Mouse (Mus musculus) midbrain, postnatal 0 days (tissue): ENCODE data around the gene Rbfox2. TPM values are rescaled to one million over a fixed set of nuclear protein-coding genes. Genes with fewer than 3 reads are reported as not detected.

ENCODE experiments used
- ATAC-seq: fragments of 200-750 bp; cut with Nextera tagmentation; 2 replicates; pipeline ENCODE4 v1.8.0; 2017; ENCODE audit warnings: moderate number of reproducible peaks, mild to moderate bottlenecking, moderate TSS enrichment, moderate library complexity; ENCODE audit not compliant: low FRiP score
- DNase-seq: peaks from one replicate; pipeline ENCODE4 v3.0.0-alpha.2; 2015; ENCODE audit warnings: low spot score
- H3K27ac ChIP-seq: fragments of 300-500 bp; sonication (generic); 2 replicates; pipeline ENCODE4 v1.5.1; 2014; ENCODE audit warnings: low read depth, mild to moderate bottlenecking, low read length, mixed read lengths
- H3K27me3 ChIP-seq: fragments of 300-500 bp; sonication (generic); 2 replicates; pipeline ENCODE4 v1.6.1; 2014; ENCODE audit warnings: low read length, control low read depth, mixed read lengths; ENCODE audit not compliant: insufficient read depth
- H3K36me3 ChIP-seq: fragments of 300-500 bp; sonication (generic); 2 replicates; pipeline ENCODE4 v1.6.1; 2014; ENCODE audit warnings: low read length, control low read depth, mixed read lengths; ENCODE audit not compliant: insufficient read depth
- H3K4me1 ChIP-seq: fragments of 300-500 bp; sonication (generic); 2 replicates; pipeline ENCODE4 v1.6.1; 2014; ENCODE audit warnings: mild to moderate bottlenecking, control low read depth, antibody characterized with exemption, low read length, mixed read lengths; ENCODE audit not compliant: insufficient read depth
- H3K4me2 ChIP-seq: fragments of 300-500 bp; sonication (generic); 2 replicates; pipeline ENCODE4 v1.6.1; 2014; ENCODE audit warnings: low read depth, mild to moderate bottlenecking, low read length, mixed read lengths; ENCODE audit not compliant: poor library complexity, severe bottlenecking
- H3K4me3 ChIP-seq: fragments of 300-500 bp; sonication (generic); 2 replicates; pipeline ENCODE4 v1.5.1; 2014; ENCODE audit warnings: low read depth, mild to moderate bottlenecking, low read length, moderate library complexity
- H3K9ac ChIP-seq: fragments of 300-500 bp; sonication (generic); replicated peaks from 2 replicates; pipeline ENCODE4 v1.6.1; 2014; ENCODE audit warnings: mild to moderate bottlenecking, low read length, moderate library complexity, mixed read lengths; ENCODE audit not compliant: poor library complexity, severe bottlenecking
- H3K9me3 ChIP-seq: fragments of 300-500 bp; sonication (generic); 2 replicates; pipeline ENCODE4 v1.6.1; 2016; ENCODE audit warnings: low read length, control low read depth
- CTCF ChIP-seq: IDR thresholded peaks from 2 replicates; pipeline ENCODE4 v1.5.1; 2016; ENCODE audit warnings: antibody characterized with exemption, mild to moderate bottlenecking
- WGBS: fragments of 180-500 bp; shearing (Covaris S2); extraction: QIAGEN DNeasy Blood & Tissue Kit; methylation state at CpG from one replicate; pipeline ENCODE4 v1.1.7; 2014; 5-methylcytosine and 5-hydroxymethylcytosine counted together
- polyA plus RNA-seq: library from polyadenylated mRNA; unstranded; fragments of >200 nt; fragmentation: Nextera tagmentation; extraction: Ambion mirVana; gene quantifications from 2 replicates; pipeline ENCODE4 v1.2.1, GENCODE M21; 2015
- total RNA-seq: library from RNA; depleted of rRNA; stranded (reverse); fragments of >200 nt; gene quantifications from 2 replicates; pipeline ENCODE4 v1.2.3, GENCODE M21; 2014

The Rbfox2 gene
- total and polyA plus RNA-seq, 2 experiments from 2014 or later, result 96.6 to 360 TPM

- H3K4me1 ChIP-seq, result no peaks in the 10 kb centered on the region
- H3K9me3 ChIP-seq, result no peaks in the 10 kb centered on the region
- H3K4me3 ChIP-seq, result no peak overlapping the region
- H3K4me2 ChIP-seq, result no peak overlapping the region
- H3K9ac ChIP-seq, result no peak overlapping the region
- H3K36me3 ChIP-seq, result no peaks in the 10 kb centered on the region
- TF ChIP-seq CTCF, result no peak
- 49% methylated on average over 8 of the region's 8 CpGs for WGBS
- no peak overlapping the region for H3K27ac ChIP-seq
- no peak for DNase-seq
- no peak for ATAC-seq
- no peaks in the 10 kb centered on the region for H3K27me3 ChIP-seq
These were observed 92.2 kb downstream of the Rbfox2 start for GRCm38 (mm10) chr15:77214410-77215107.

GRCm38 (mm10) chr15:77213829-77214228 is 93.0 kb downstream of the Rbfox2 start:
- H3K9ac ChIP-seq, result no peak overlapping the region
- H3K4me3 ChIP-seq, result no peak overlapping the region
- H3K27ac ChIP-seq, result no peak overlapping the region
- no peaks in the 10 kb centered on the region for H3K4me1 ChIP-seq
- no peak for ATAC-seq
- no peak for TF ChIP-seq CTCF
- H3K36me3 ChIP-seq, result no peaks in the 10 kb centered on the region
- no peak for DNase-seq
- WGBS, result 56% methylated on average over 5 of the region's 5 CpGs
- no peak overlapping the region for H3K4me2 ChIP-seq
- H3K27me3 ChIP-seq, result no peaks in the 10 kb centered on the region
- H3K9me3 ChIP-seq, result no peaks in the 10 kb centered on the region

GRCm38 (mm10) chr15:77212818-77213217 is 94.0 kb downstream of the Rbfox2 start:
- Histone ChIP-seq H3K4me1 (no peaks in the 10 kb centered on the region), H3K27me3 (no peaks in the 10 kb centered on the region), H3K36me3 (no peaks in the 10 kb centered on the region), H3K9ac (no peak overlapping the region), H3K4me2 (no peak overlapping the region), H3K27ac (no peak overlapping the region), H3K4me3 (no peak overlapping the region), H3K9me3 (no peaks in the 10 kb centered on the region)
- DNase-seq, result no peak
- 79% methylated on average over 7 of the region's 7 CpGs for WGBS
- no peak for TF ChIP-seq CTCF
- ATAC-seq, result no peak

- 71% methylated on average over 4 of the region's 4 CpGs for WGBS
- Histone ChIP-seq H3K4me2 (no peak overlapping the region), H3K4me3 (no peak overlapping the region), H3K27ac (no peak overlapping the region), H3K9ac (no peak overlapping the region), H3K27me3 (no peaks in the 10 kb centered on the region), H3K4me1 (no peaks in the 10 kb centered on the region), H3K9me3 (no peaks in the 10 kb centered on the region), H3K36me3 (no peaks in the 10 kb centered on the region)
- TF ChIP-seq CTCF, result no peak
- DNase-seq (no peak), ATAC-seq (no peak)
These were observed 94.5 kb downstream of the Rbfox2 start for GRCm38 (mm10) chr15:77212217-77212757.

GRCm38 (mm10) chr15:77206996-77207395 is 99.8 kb downstream of the Rbfox2 start:
- no peak overlapping the region for H3K27ac ChIP-seq
- ATAC-seq (no peak), DNase-seq (no peak)
- H3K9me3 ChIP-seq, result no peaks in the 10 kb centered on the region
- no peak for TF ChIP-seq CTCF
- H3K9ac ChIP-seq, result no peak overlapping the region
- no peak overlapping the region for H3K4me2 ChIP-seq
- no peaks in the 10 kb centered on the region for H3K36me3 ChIP-seq
- WGBS, result 76% methylated on average over 5 of the region's 5 CpGs
- H3K4me1 ChIP-seq, result peaks cover 6% of the 10 kb centered on the region; the same call in 1 of the 2 replicates
- no peaks in the 10 kb centered on the region for H3K27me3 ChIP-seq
- no peak overlapping the region for H3K4me3 ChIP-seq

GRCm38 (mm10) chr15:77204951-77205350 is 101.9 kb downstream of the Rbfox2 start:
- H3K36me3 ChIP-seq, result no peaks in the 10 kb centered on the region
- DNase-seq (no peak), ATAC-seq (no peak)
- H3K27me3 ChIP-seq, result no peaks in the 10 kb centered on the region
- peaks cover 6% of the 10 kb centered on the region; the same call in 1 of the 2 replicates for H3K4me1 ChIP-seq
- H3K27ac ChIP-seq, result no peak overlapping the region
- no peak for TF ChIP-seq CTCF
- no peaks in the 10 kb centered on the region for H3K9me3 ChIP-seq
- no peak overlapping the region for H3K4me2 ChIP-seq
- H3K4me3 ChIP-seq, result no peak overlapping the region
- WGBS, result 61% methylated on average over 7 of the region's 7 CpGs
- no peak overlapping the region for H3K9ac ChIP-seq
